Mouse (Mus musculus) bone marrow macrophage, adult 2 months (primary cell): ENCODE data around the gene Slit3. TPM values are rescaled to one million over a fixed set of nuclear protein-coding genes. Genes with fewer than 3 reads are reported as not detected.
A peak's percentile ranks its signal among the peaks of the same experiment; 100 is the strongest.

Source experiments
- H3K27ac ChIP-seq: 2 replicates; pipeline ENCODE4 v1.5.1; 2012; ENCODE audit warnings: low read depth, low read length; ENCODE audit not compliant: insufficient read depth
- H3K4me1 ChIP-seq: 2 replicates; pipeline ENCODE4 v1.6.1; 2012; ENCODE audit warnings: low read length; ENCODE audit not compliant: control insufficient read depth, insufficient read depth
- H3K4me3 ChIP-seq: 2 replicates; pipeline ENCODE4 v1.5.1; 2012; ENCODE audit warnings: mild to moderate bottlenecking, low read length, moderate library complexity; ENCODE audit not compliant: insufficient read depth
- CTCF ChIP-seq: IDR thresholded peaks from 2 replicates; pipeline ENCODE4 v1.5.1; 2012; ENCODE audit warnings: low read depth, mild to moderate bottlenecking, low read length, moderate library complexity
- POLR2A ChIP-seq: IDR thresholded peaks from 2 replicates; pipeline ENCODE4 v1.6.1; 2012; ENCODE audit warnings: mild to moderate bottlenecking, low read depth, low read length, borderline replicate concordance
- polyA plus RNA-seq: library from polyadenylated mRNA; stranded (reverse); fragments of >200 nt; gene quantifications from 2 replicates; pipeline ENCODE4 v1.2.4, GENCODE M21; 2012; ENCODE audit not compliant: missing spikeins, insufficient read depth, insufficient read length

The Slit3 gene
- polyA plus RNA-seq, 1 experiment = not detected

GRCm38 (mm10) chr11:35697476-35697875, 576.5 kb downstream of the Slit3 start:
- Histone ChIP-seq H3K27ac (no peak overlapping the region), H3K4me1 (peaks cover 12% of the 10 kb centered on the region), H3K4me3 (no peak overlapping the region)
- no peak for TF ChIP-seq CTCF
- no peak for TF ChIP-seq POLR2A

- TF ChIP-seq POLR2A (no peak), CTCF (no peak)
- Histone ChIP-seq H3K4me1 (peaks cover 12% of the 10 kb centered on the region), H3K27ac (no peak overlapping the region), H3K4me3 (no peak overlapping the region)
Measured at GRCm38 (mm10) chr11:35698901-35699300, 577.9 kb downstream of the Slit3 start.

DNA sequence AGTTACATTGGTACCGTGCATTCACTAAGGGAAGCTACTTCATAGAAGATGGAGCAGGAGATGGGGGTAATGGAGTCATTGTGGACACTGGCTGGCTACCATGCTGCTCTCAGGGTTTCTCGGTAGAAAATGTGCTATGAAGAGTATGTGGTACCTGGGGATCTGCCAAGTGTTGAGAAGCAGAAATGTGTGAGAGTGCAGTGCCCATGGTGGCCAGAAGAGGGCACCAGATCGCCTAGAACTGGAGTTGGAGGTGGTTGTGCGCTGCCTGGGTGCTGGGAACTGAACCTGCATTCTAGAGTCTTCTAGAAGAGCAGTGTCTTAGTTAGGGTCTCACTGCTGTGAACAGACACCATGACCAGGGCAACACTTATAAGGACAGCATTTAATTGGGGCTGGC, 582.4 kb downstream of the Slit3 start:
- Histone ChIP-seq H3K4me3 (no peak overlapping the region), H3K4me1 (no peaks in the 10 kb centered on the region), H3K27ac (no peak overlapping the region)
- TF ChIP-seq POLR2A = no peak
- peak; percentile 23; the same call in 1 of the 2 replicates for TF ChIP-seq CTCF

DNA sequence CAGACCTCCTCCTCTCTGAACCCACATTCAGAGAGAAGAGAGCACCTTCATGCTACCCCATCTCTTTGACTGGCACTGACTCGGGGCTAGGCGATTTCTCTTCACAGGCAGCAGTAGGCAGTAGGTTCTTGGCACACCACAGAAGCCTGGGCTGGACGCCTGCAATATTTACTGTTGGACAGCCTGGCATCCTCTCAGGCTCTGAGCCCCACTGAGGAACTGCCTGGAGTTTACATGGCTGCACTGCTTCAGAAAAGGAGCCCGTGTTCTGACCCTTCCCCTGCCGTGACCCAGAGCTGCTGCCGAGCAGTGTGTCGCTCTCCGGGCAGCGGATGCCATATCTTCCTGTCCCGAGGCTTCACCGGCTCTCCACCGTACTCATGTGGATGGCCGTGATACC, 583.4 kb downstream of the Slit3 start:
- Histone ChIP-seq H3K27ac (no peak overlapping the region), H3K4me1 (no peaks in the 10 kb centered on the region), H3K4me3 (no peak overlapping the region)
- TF ChIP-seq CTCF (no peak), POLR2A (no peak)

- Histone ChIP-seq H3K27ac (no peak overlapping the region), H3K4me1 (no peaks in the 10 kb centered on the region), H3K4me3 (no peak overlapping the region)
- TF ChIP-seq POLR2A = no peak
- no peak for TF ChIP-seq CTCF
Measured at GRCm38 (mm10) chr11:35704927-35705326, 583.9 kb downstream of the Slit3 start.

GRCm38 (mm10) chr11:35707431-35707830, 586.4 kb downstream of the Slit3 start:
- Histone ChIP-seq H3K27ac (no peak overlapping the region), H3K4me1 (no peaks in the 10 kb centered on the region), H3K4me3 (no peak overlapping the region)
- TF ChIP-seq CTCF = no peak
- no peak for TF ChIP-seq POLR2A

DNA sequence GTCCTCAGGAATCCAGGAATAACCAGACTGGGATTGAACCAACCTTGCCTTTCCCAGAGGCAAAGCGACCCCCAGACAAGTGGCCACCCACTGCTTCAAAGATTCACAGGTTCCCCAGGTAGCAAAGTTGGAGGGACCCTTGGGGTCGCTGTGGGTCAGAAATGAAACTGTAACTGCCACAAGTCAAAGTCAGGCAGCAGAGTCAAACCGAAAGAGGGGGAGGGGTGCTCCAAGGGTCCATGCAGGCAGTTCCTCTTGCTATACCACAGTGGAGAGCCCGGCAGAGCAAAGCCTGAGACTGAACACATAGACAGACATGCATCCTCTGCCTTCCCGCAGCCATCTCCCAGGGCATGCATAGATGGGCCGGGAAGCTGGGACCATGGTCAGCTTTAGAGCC, 590.3 kb downstream of the Slit3 start:
- no peaks in the 10 kb centered on the region for H3K4me1 ChIP-seq
- no peak overlapping the region for H3K27ac ChIP-seq
- H3K4me3 ChIP-seq = no peak overlapping the region
- TF ChIP-seq POLR2A (no peak), CTCF (no peak)

DNA sequence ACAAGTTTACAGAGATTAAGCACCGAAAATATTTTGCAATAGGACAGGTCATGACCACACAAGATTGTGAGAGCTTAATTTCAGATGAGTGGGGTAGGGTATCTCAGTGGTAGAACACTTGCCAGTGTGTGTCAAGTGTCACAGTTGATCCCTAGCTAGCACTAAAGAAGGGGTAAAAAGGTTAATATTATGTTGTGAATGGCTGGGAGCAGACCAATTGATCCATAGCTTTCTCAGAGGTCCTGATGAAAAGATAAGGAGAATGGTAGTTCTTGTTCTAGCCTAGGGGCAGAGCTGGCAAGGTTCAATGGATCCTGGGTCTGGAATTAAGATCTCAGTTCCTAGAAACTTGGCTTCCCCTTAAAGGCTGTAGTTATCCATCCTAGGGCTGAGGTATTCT, 597.9 kb downstream of the Slit3 start:
- TF ChIP-seq CTCF (no peak), POLR2A (no peak)
- H3K4me3 ChIP-seq = no peak overlapping the region
- no peak overlapping the region for H3K27ac ChIP-seq
- H3K4me1 ChIP-seq = no peaks in the 10 kb centered on the region

GRCm38 (mm10) chr11:35723876-35724275, 602.9 kb downstream of the Slit3 start:
- TF ChIP-seq CTCF (no peak), POLR2A (no peak)
- H3K27ac ChIP-seq = no peak overlapping the region
- H3K4me3 ChIP-seq = no peak overlapping the region
- H3K4me1 ChIP-seq = no peaks in the 10 kb centered on the region

- H3K4me3 ChIP-seq = no peak overlapping the region
- no peak overlapping the region for H3K27ac ChIP-seq
- TF ChIP-seq POLR2A (no peak), CTCF (no peak)
- no peaks in the 10 kb centered on the region for H3K4me1 ChIP-seq
Measured at GRCm38 (mm10) chr11:35726341-35726846, 605.4 kb downstream of the Slit3 start.

DNA sequence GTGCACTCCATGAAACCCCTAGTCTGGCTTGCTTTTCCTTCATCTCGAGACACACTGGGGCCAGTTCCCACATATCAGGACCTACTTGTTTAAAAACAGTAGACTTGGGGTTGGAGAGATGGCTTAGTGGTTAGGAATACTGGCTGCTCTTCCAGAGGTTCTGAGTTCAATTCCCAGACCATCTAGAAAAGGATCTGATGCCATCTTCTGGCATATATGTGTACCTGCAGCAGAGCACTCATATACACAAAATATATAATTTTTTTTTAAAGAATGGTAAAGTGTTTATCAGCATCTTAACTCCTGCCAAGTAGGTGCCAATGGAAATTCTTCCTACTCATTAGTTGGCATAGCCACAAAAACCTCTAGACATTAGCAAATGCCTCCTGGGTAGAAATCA, 607.2 kb downstream of the Slit3 start:
- TF ChIP-seq CTCF (no peak), POLR2A (no peak)
- no peak overlapping the region for H3K4me3 ChIP-seq
- no peaks in the 10 kb centered on the region for H3K4me1 ChIP-seq
- no peak overlapping the region for H3K27ac ChIP-seq
